Mouse (Mus musculus) MEL (cell line): Measurements from ENCODE around the gene Ly6g6c. TPM values are rescaled to one million over a fixed set of nuclear protein-coding genes. Genes with fewer than 3 reads are reported as not detected.

ENCODE experiments used
- DNase-seq: peaks from one replicate; pipeline ENCODE4 v3.0.0; 2011; ENCODE audit warnings: low read depth, low spot score
- H3K27ac ChIP-seq: 2 replicates; pipeline ENCODE4 v1.5.1; 2012; ENCODE audit warnings: low read depth, mild to moderate bottlenecking, control low read depth, low read length, moderate library complexity; ENCODE audit not compliant: control insufficient read depth
- H3K27me3 ChIP-seq, 2 experiments: fragments of 150-350 bp in 1 of 2; sonication (generic) in 1 of 2; 2 replicates each; pipeline ENCODE4 v1.6.1; 2012; ENCODE audit warnings: low read length in 2 of 2, mild to moderate bottlenecking in 2 of 2, improper control_type of control experiment in 1 of 2, moderate library complexity in 1 of 2; ENCODE audit not compliant: insufficient read depth in 2 of 2, control insufficient read depth in 1 of 2
- H3K36me3 ChIP-seq, 2 experiments: 2 replicates each; pipeline ENCODE4 v1.6.1; 2012 to 2014; ENCODE audit warnings: low read length in 2 of 2, improper control_type of control experiment in 1 of 2, inconsistent platforms in 1 of 2, mild to moderate bottlenecking in 1 of 2; ENCODE audit not compliant: insufficient read depth in 2 of 2, control insufficient read depth in 1 of 2
- H3K4me1 ChIP-seq, 2 experiments: fragments of 150-350 bp in 1 of 2; sonication (generic) in 1 of 2; 2 replicates each; pipeline ENCODE4 v1.6.1; 2012; ENCODE audit warnings: low read length in 2 of 2, improper control_type of control experiment in 1 of 2, mild to moderate bottlenecking in 1 of 2; ENCODE audit not compliant: insufficient read depth in 2 of 2, control insufficient read depth in 1 of 2
- H3K4me3 ChIP-seq, 2 experiments: fragments of 150-350 bp in 1 of 2; sonication (generic) in 1 of 2; 2 replicates each; pipeline ENCODE4 v1.5.1; 2012; ENCODE audit warnings: low read depth in 2 of 2, low read length in 2 of 2, mild to moderate bottlenecking in 2 of 2, moderate library complexity in 2 of 2, control low read depth in 1 of 2, improper control_type of control experiment in 1 of 2; ENCODE audit not compliant: control insufficient read depth in 1 of 2, insufficient read depth in 1 of 2
- H3K79me2 ChIP-seq: 2 replicates; pipeline ENCODE4 v1.6.1; 2012; ENCODE audit warnings: mild to moderate bottlenecking, low read length, moderate library complexity; ENCODE audit not compliant: control insufficient read depth, poor library complexity, insufficient read depth
- H3K9ac ChIP-seq: 2 replicates; pipeline ENCODE4 v1.6.1; 2012; ENCODE audit warnings: low read depth, mild to moderate bottlenecking, control low read depth, low read length, moderate library complexity; ENCODE audit not compliant: control insufficient read depth, poor library complexity, severe bottlenecking
- H3K9me3 ChIP-seq: fragments of 150-350 bp; sonication (generic); replicated peaks from 2 replicates; pipeline ENCODE4 v1.6.1; 2012; ENCODE audit warnings: mild to moderate bottlenecking, low read length, improper control_type of control experiment, moderate library complexity; ENCODE audit not compliant: insufficient read depth
- BHLHE40 ChIP-seq: IDR thresholded peaks from 2 replicates; pipeline ENCODE4 v1.6.1; 2012; ENCODE audit warnings: low read depth, mild to moderate bottlenecking, inconsistent platforms, low read length, improper control_type of control experiment, borderline replicate concordance
- CHD1 ChIP-seq: IDR thresholded peaks from 2 replicates; pipeline ENCODE4 v1.6.1; 2012; ENCODE audit warnings: low read depth, mild to moderate bottlenecking, inconsistent platforms, low read length, improper control_type of control experiment
- CHD2 ChIP-seq: IDR thresholded peaks from 2 replicates; pipeline ENCODE4 v1.6.1; 2011; ENCODE audit warnings: low read length, improper control_type of control experiment
- CTCF ChIP-seq, 3 experiments: IDR thresholded peaks in 2 of 3; conservative IDR thresholded peaks in 1 of 3; 2 replicates each; pipeline ENCODE4 v1.5.1; 2011 to 2012; ENCODE audit warnings: low read length in 3 of 3, low read depth in 2 of 3, mild to moderate bottlenecking in 2 of 3, improper control_type of control experiment in 1 of 3, inconsistent platforms in 1 of 3, mixed read lengths in 1 of 3, moderate library complexity in 1 of 3; ENCODE audit not compliant: control insufficient read depth in 1 of 3, insufficient read depth in 1 of 3, poor library complexity in 1 of 3, severe bottlenecking in 1 of 3
- E2F4 ChIP-seq: IDR thresholded peaks from 2 replicates; pipeline ENCODE4 v1.6.1; 2011; ENCODE audit warnings: low read depth, low read length, improper control_type of control experiment, borderline replicate concordance
- ELF1 ChIP-seq: IDR thresholded peaks from 2 replicates; pipeline ENCODE4 v1.6.1; 2014; ENCODE audit warnings: low read depth, mild to moderate bottlenecking, inconsistent platforms, low read length, improper control_type of control experiment, moderate library complexity
- EP300 ChIP-seq, 2 experiments: IDR thresholded peaks; 2 replicates each; pipeline ENCODE4 v1.6.1; 2011; ENCODE audit warnings: improper control_type of control experiment in 2 of 2, low read length in 2 of 2, low read depth in 1 of 2, mild to moderate bottlenecking in 1 of 2
- ETS1 ChIP-seq: IDR thresholded peaks from 2 replicates; pipeline ENCODE4 v1.6.1; 2012; ENCODE audit warnings: low read depth, mild to moderate bottlenecking, inconsistent platforms, low read length, improper control_type of control experiment, moderate library complexity
- GABPA ChIP-seq: IDR thresholded peaks from 2 replicates; pipeline ENCODE4 v1.6.1; 2012; ENCODE audit warnings: low read depth, mild to moderate bottlenecking, inconsistent platforms, low read length, improper control_type of control experiment, moderate library complexity
- GATA1 ChIP-seq: IDR thresholded peaks from 2 replicates; pipeline ENCODE4 v1.6.1; 2011; ENCODE audit warnings: low read depth, low read length, improper control_type of control experiment
- HCFC1 ChIP-seq: IDR thresholded peaks from 2 replicates; pipeline ENCODE4 v1.6.1; 2012; ENCODE audit warnings: low read depth, mild to moderate bottlenecking, inconsistent platforms, low read length, improper control_type of control experiment, moderate library complexity
- JUND ChIP-seq: IDR thresholded peaks from 2 replicates; pipeline ENCODE4 v1.6.1; 2011; ENCODE audit warnings: low read depth, mild to moderate bottlenecking, improper control_type of control experiment, low read length
- KAT2A ChIP-seq: conservative IDR thresholded peaks from 2 replicates; pipeline ENCODE4 v1.6.1; 2012; ENCODE audit warnings: low read depth, low read length, improper control_type of control experiment, inconsistent platforms
- MAFK ChIP-seq: IDR thresholded peaks from 2 replicates; pipeline ENCODE4 v1.6.1; 2011; ENCODE audit warnings: low read depth, mild to moderate bottlenecking, low read length, improper control_type of control experiment, borderline replicate concordance
- MAX ChIP-seq: IDR thresholded peaks from 2 replicates; pipeline ENCODE4 v1.6.1; 2011; ENCODE audit warnings: low read length, improper control_type of control experiment
- MAZ ChIP-seq: IDR thresholded peaks from 2 replicates; pipeline ENCODE4 v1.6.1; 2012; ENCODE audit warnings: low read depth, mild to moderate bottlenecking, inconsistent platforms, low read length, improper control_type of control experiment
- MEF2A ChIP-seq: IDR thresholded peaks from 2 replicates; pipeline ENCODE4 v1.6.1; 2014; ENCODE audit warnings: low read depth, mild to moderate bottlenecking, inconsistent platforms, low read length, improper control_type of control experiment; ENCODE audit not compliant: poor library complexity, insufficient replicate concordance, severe bottlenecking; ENCODE audit errors: extremely low read depth
- MXI1 ChIP-seq: IDR thresholded peaks from 2 replicates; pipeline ENCODE4 v1.6.1; 2011; ENCODE audit warnings: mild to moderate bottlenecking, low read depth, low read length, improper control_type of control experiment
- MYB ChIP-seq: IDR thresholded peaks from 2 replicates; pipeline ENCODE4 v1.6.1; 2011; ENCODE audit warnings: mild to moderate bottlenecking, low read depth, low read length, improper control_type of control experiment
- MYC ChIP-seq: IDR thresholded peaks from 2 replicates; pipeline ENCODE4 v1.6.1; 2011; ENCODE audit warnings: low read depth, mild to moderate bottlenecking, low read length, improper control_type of control experiment, moderate library complexity
- NELFE ChIP-seq: IDR thresholded peaks from 2 replicates; pipeline ENCODE4 v1.6.1; 2011; ENCODE audit warnings: low read depth, low read length, improper control_type of control experiment
- NRF1 ChIP-seq: IDR thresholded peaks from 2 replicates; pipeline ENCODE4 v1.6.1; 2014; ENCODE audit warnings: low read depth, mild to moderate bottlenecking, inconsistent platforms, low read length, improper control_type of control experiment, moderate library complexity; ENCODE audit not compliant: poor library complexity, insufficient read depth, severe bottlenecking
- POLR2A ChIP-seq, 2 experiments: IDR thresholded peaks; 2 replicates each; pipeline ENCODE4 v1.6.1; 2011 to 2012; ENCODE audit warnings: low read length in 2 of 2, mild to moderate bottlenecking in 2 of 2, control low read depth in 1 of 2, improper control_type of control experiment in 1 of 2, low read depth in 1 of 2, moderate library complexity in 1 of 2; ENCODE audit not compliant: control insufficient read depth in 1 of 2, insufficient read depth in 1 of 2, poor library complexity in 1 of 2
- POLR2AphosphoS2 ChIP-seq: IDR thresholded peaks from 2 replicates; pipeline ENCODE4 v1.6.1; 2011; ENCODE audit warnings: low read length, improper control_type of control experiment
- POLR2AphosphoS5 ChIP-seq: IDR thresholded peaks from 2 replicates; pipeline ENCODE4 v1.6.1; 2012; ENCODE audit warnings: low read depth, borderline replicate concordance, mild to moderate bottlenecking, inconsistent platforms, low read length, moderate library complexity, mixed read lengths
- RAD21 ChIP-seq: IDR thresholded peaks from 2 replicates; pipeline ENCODE4 v1.6.1; 2011; ENCODE audit warnings: mild to moderate bottlenecking, low read depth, low read length, improper control_type of control experiment
- RCOR1 ChIP-seq: IDR thresholded peaks from 2 replicates; pipeline ENCODE4 v1.6.1; 2012; ENCODE audit warnings: low read depth, mild to moderate bottlenecking, inconsistent platforms, low read length, improper control_type of control experiment
- SIN3A ChIP-seq: IDR thresholded peaks from 2 replicates; pipeline ENCODE4 v1.6.1; 2012; ENCODE audit warnings: low read length, improper control_type of control experiment, inconsistent platforms
- SMC3 ChIP-seq: IDR thresholded peaks from 2 replicates; pipeline ENCODE4 v1.6.1; 2011; ENCODE audit warnings: low read depth, low read length, improper control_type of control experiment
- TAL1 ChIP-seq: IDR thresholded peaks from 2 replicates; pipeline ENCODE4 v1.6.1; 2012; ENCODE audit warnings: mild to moderate bottlenecking, inconsistent platforms, low read length, moderate library complexity, mixed read lengths
- TBP ChIP-seq: IDR thresholded peaks from 2 replicates; pipeline ENCODE4 v1.8.0; 2011; ENCODE audit warnings: low read depth, low read length, improper control_type of control experiment
- TCF12 ChIP-seq: IDR thresholded peaks from 2 replicates; pipeline ENCODE4 v1.6.1; 2014; ENCODE audit warnings: low read depth, mild to moderate bottlenecking, inconsistent platforms, low read length, improper control_type of control experiment, moderate library complexity
- UBTF ChIP-seq: IDR thresholded peaks from 2 replicates; pipeline ENCODE4 v1.6.1; 2012; ENCODE audit warnings: low read depth, mild to moderate bottlenecking, inconsistent platforms, low read length, improper control_type of control experiment, moderate library complexity, borderline replicate concordance; ENCODE audit not compliant: insufficient read depth
- USF1 ChIP-seq: IDR thresholded peaks from 2 replicates; pipeline ENCODE4 v1.6.1; 2014; ENCODE audit warnings: low read depth, mild to moderate bottlenecking, inconsistent platforms, low read length, improper control_type of control experiment, moderate library complexity
- ZC3H11A ChIP-seq: IDR thresholded peaks from 2 replicates; pipeline ENCODE4 v1.6.1; 2012; ENCODE audit warnings: low read depth, mild to moderate bottlenecking, inconsistent platforms, low read length, improper control_type of control experiment
- ZKSCAN1 ChIP-seq: IDR thresholded peaks from 2 replicates; pipeline ENCODE4 v1.6.1; 2012; ENCODE audit warnings: low read depth, mild to moderate bottlenecking, inconsistent platforms, low read length, improper control_type of control experiment, moderate library complexity
- ZMIZ1 ChIP-seq: IDR thresholded peaks from 2 replicates; pipeline ENCODE4 v1.6.1; 2012; ENCODE audit warnings: low read depth, mild to moderate bottlenecking, inconsistent platforms, low read length, improper control_type of control experiment, moderate library complexity
- polyA plus RNA-seq, 2 experiments: library from polyadenylated mRNA; stranded (reverse) in 1 of 2; unstranded in 1 of 2; fragments of >175 nt in 1 of 2; fragments of >200 nt in 1 of 2; gene quantifications; 2 replicates each; pipeline versions ENCODE4 v1.2.1 to v1.2.4; 2012; ENCODE audit warnings: low replicate concordance in 2 of 2, low read depth in 1 of 2; ENCODE audit not compliant: insufficient read length in 2 of 2, insufficient read depth in 1 of 2, missing spikeins in 1 of 2
- total RNA-seq: library from RNA; depleted of rRNA; stranded (reverse); fragments of 300-350 nt; gene quantifications from 2 replicates; pipeline ENCODE4 v1.2.3, GENCODE M21; 2012

Gene Ly6g6c
- total and polyA plus RNA-seq, 3 experiments: 0.24 TPM; not detected in 2

- Histone ChIP-seq H3K4me1 (peaks cover 22 to 36% of the 10 kb centered on the region in 2 experiments), H3K27me3 (no peaks in the 10 kb centered on the region), H3K4me3 (no peak overlapping the region), H3K27ac (peak overlapping the region; percentile 96), H3K9me3 (no peaks in the 10 kb centered on the region), H3K79me2 (no peaks in the 10 kb centered on the region), H3K9ac (peak overlapping the region; percentile 64), H3K36me3 (peaks cover 0 to 31% of the 10 kb centered on the region in 2 experiments; a peak in 3 of 4 replicates)
- DNase-seq: peak; percentile 95
- TF ChIP-seq E2F4 (no peak), RAD21 (no peak), ZMIZ1 (no peak), JUND (no peak), POLR2A (IDR thresholded peaks at IDR 0.05; ENCODE audit: control insufficient read depth in 1 of 2, insufficient read depth in 1 of 2, low read depth in 1 of 2, low read length in 2 of 2, poor library complexity in 1 of 2) (no peak; a peak in 1 of 4 replicates), CHD1 (no peak; the same call in 1 of the 2 replicates), RCOR1 (peak; percentile 67), MXI1 (peak; percentile 83), ZC3H11A (no peak), ZKSCAN1 (no peak), ETS1 (peak; percentile 96), MAX (peak; percentile 62; the same call in 1 of the 2 replicates), UBTF (no peak), SIN3A (peak; percentile 92), MYC (peak; percentile 63), ELF1 (0 out of 2 replicates have a peak, but pooled peaks have one; percentile 6), CTCF (IDR thresholded peaks at IDR 0.05 in 2 of 3, conservative IDR thresholded peaks at IDR 0.05 in 1 of 3; ENCODE audit: control insufficient read depth in 1 of 3, insufficient read depth in 1 of 3, low read depth in 2 of 3, low read length in 3 of 3, poor library complexity in 1 of 3, severe bottlenecking in 1 of 3) (no peak), HCFC1 (peak; percentile 50; the same call in 1 of the 2 replicates), USF1 (no peak), POLR2AphosphoS5 (no peak), NELFE (no peak; the same call in 1 of the 2 replicates), NRF1 (no peak), GABPA (no peak), MAFK (peak; percentile 67), TBP (0 out of 2 replicates have a peak, but pooled peaks have one; percentile 61), KAT2A (no peak), SMC3 (no peak), BHLHE40 (peak; percentile 66; the same call in 1 of the 2 replicates), EP300 (IDR thresholded peaks at IDR 0.05; ENCODE audit: low read depth in 1 of 2, low read length in 2 of 2) (peak; percentile 88 to 95), MAZ (peak; percentile 91), MYB (peak; percentile 86), TAL1 (peak; percentile 71), CHD2 (peak; percentile 82), MEF2A (no peak), POLR2AphosphoS2 (no peak; the same call in 1 of the 2 replicates), TCF12 (peak; percentile 86), GATA1 (peak; percentile 88)
These were observed 38.1 kb downstream of the Ly6g6c start for GRCm38 (mm10) chr17:35103221-35103690.
